Mouse (Mus musculus) heart, postnatal 14 days (tissue): Measurements from ENCODE around the gene Vmn1r200. TPM values are rescaled to one million over a fixed set of nuclear protein-coding genes. Genes with fewer than 3 reads are reported as not detected.
"Not testable (repeated sequence)": the region's sequence is repeated elsewhere in the genome, so short reads cannot be mapped to it uniquely, and the experiment has no call there.

ENCODE experiments used
- DNase-seq, 2 experiments: peaks; one replicate each; pipeline ENCODE4 v3.0.0; 2021 to 2022
- intact Hi-C: fragments of 180-260 bp; cut with DNase I; formaldehyde crosslinking; loops from one replicate; pipeline ENCODE4 v1.15.1; 2025
- long read RNA-seq, 2 experiments: library from polyadenylated mRNA; stranded (forward); transcript quantifications; one replicate each; pipeline ENCODE4 v2.0.0; 2021
- total RNA-seq, 2 experiments: library from RNA; stranded (reverse); gene quantifications; 2 replicates each; pipeline ENCODE4 v1.2.3; 2021

The Vmn1r200 gene
- total RNA-seq = not detected
- long read RNA-seq, experiment 1 = 0 reads
- long read RNA-seq, experiment 2 = 0 reads

DNA sequence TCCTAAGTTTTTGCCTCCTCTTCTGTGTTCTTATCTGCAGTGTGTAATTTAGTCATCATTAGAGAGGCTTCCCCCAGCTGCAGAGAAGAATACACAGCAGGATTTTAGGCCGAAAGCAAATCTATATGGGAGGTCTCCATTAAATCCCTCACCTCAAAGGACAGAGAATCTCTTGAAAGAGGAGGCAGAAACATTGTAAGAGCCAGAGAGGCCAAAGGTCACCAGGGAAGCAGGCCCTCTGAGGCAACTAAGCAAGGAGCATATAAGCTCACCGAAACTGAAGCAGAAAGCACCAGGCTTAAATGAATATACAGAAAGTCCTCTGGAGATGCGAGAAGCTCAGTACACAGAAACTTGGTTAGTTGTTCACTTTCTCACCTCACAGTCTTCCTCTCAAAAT, at the start of gene Vmn1r200:
Gene Vmn1r200, plus strand, starts transcription at position 301 of the 400 bp plus-strand sequence.
- intact Hi-C loops = no loop called here
- no peak for DNase-seq

DNA sequence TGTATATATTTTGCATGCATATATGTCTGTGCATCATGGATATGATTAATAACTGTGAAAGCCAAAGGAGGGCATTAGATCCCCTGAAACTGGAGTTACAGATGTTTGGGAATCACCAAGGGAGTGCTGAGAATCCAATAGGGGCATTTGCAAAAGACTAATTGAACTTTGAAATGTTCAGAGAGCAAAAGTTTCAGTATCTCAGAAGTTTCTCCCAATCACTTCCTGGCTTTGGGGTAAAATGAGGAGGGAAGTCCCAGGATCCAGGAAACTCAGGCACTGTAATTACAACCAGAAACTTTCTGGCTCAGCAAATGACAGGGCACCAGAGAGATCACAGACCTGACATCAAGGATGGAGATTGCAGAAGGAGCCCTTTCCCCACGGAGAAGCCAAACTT, 40.1 kb upstream of the Vmn1r200 start, which contains the start of gene Vmn1r198:
Gene Vmn1r198, plus strand, starts transcription at position 301 of the 400 bp plus-strand sequence.
- DNase-seq = no peak
- intact Hi-C loops = no loop called here

DNA sequence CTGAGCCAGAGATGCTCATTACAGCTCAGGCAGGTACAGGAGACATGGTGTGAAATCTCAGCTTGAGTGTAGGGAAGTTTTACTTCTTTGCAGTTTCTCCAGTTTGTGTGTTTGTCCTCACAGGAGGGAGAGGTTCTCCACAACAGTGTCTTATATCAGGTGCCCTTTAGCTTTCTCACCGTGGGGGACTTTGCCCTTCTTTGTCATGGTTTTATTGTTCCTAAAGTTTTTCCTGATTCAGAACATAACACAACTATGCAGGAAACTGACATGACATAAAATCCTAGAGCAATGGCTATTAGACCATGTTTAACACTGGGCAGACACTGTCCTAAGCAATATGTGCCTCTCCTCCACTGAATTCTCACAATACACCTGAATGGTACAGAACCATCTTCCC, 39.4 kb upstream of the Vmn1r200 start:
- intact Hi-C loops = no loop called here
- DNase-seq = no peak

GRCm38 (mm10) chr13:22379518-22379917, 10.7 kb upstream of the Vmn1r200 start, which contains the start of gene Vmn1r199:
Vmn1r199 (plus strand) TSS chr13:22379818.
- intact Hi-C loops = no loop called here
- DNase-seq = no peak

DNA sequence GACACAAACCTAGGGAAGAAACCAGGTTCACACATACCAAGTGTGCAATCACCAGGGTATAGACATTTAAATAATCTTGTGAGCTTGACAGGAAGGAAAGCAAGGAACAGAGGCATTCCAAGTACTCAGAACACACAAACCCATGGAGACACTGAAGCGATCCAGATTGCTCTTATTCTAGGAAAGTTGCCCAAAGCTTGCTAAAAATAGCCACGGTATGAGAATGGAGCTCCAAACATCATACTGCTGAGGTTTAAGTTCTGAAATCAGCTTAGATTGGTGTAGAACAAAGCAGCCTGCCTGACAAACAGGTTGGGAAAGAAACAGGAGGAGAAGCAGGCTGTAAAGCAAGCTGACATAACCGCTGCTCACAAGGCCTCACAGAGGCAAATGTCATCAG, 9.0 kb upstream of the Vmn1r200 start:
- DNase-seq = peak in 1 of 2 experiments; percentile 23
- intact Hi-C loops = not testable (repeated sequence)

DNA sequence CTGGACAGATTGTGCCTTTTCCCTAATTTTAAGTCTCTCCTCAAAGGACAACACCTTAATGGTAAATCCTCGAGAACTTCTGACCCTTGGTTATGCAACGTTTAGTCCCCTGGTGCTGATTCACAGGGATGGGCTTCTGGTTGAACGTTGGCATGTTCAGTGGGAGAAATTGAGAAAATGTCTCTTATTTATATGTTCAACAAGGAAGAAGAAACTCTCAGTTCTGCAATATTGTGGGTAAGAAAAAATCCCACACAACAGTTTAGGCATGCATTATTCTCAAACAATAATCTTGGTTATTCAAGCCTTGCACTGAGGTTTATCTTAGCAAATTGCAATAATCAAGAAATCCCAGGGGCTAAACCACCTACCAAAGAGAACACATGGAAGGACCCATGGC, 6.8 kb upstream of the Vmn1r200 start:
- intact Hi-C loops = no loop called here
- DNase-seq = no peak

- intact Hi-C loops = no loop called here
- DNase-seq = no peak
Measured at GRCm38 (mm10) chr13:22387050-22387449, 3.1 kb upstream of the Vmn1r200 start.

GRCm38 (mm10) chr13:22402978-22403377, 12.8 kb downstream of the Vmn1r200 start:
- intact Hi-C loops = no loop called here

More at GRCm38 (mm10) chr13:22402978-22403377, 12.8 kb downstream of the Vmn1r200 start:
- no peak for DNase-seq

Other genes with a start within 250 kb of the Vmn1r200 start
- gene Vmn1r191, start 206.4 kb upstream of the Vmn1r200 start, total RNA-seq = not detected
- not detected for gene Vmn1r192, start 199.2 kb upstream of the Vmn1r200 start, total RNA-seq
- not detected for gene Vmn1r193, start 167.2 kb upstream of the Vmn1r200 start, total RNA-seq
- gene Vmn1r194, start 146.2 kb upstream of the Vmn1r200 start, total RNA-seq = not detected
- gene Vmn1r195, start 119.9 kb upstream of the Vmn1r200 start, total RNA-seq = not detected
- not detected for gene Vmn1r196, start 100.5 kb upstream of the Vmn1r200 start, total RNA-seq
- gene Vmn1r197, start 65.8 kb upstream of the Vmn1r200 start, total RNA-seq = not detected
- gene Vmn1r198, start 40.0 kb upstream of the Vmn1r200 start, total RNA-seq = not detected
- gene Vmn1r199, start 10.6 kb upstream of the Vmn1r200 start, total RNA-seq = not detected
- gene Vmn1r201, start 81.5 kb downstream of the Vmn1r200 start, total RNA-seq = not detected
- under 1 TPM in 1 of 2 experiments, not detected in 1; 0.05 TPM for gene Vmn1r202, start 115.0 kb downstream of the Vmn1r200 start, total RNA-seq
- not detected for gene Vmn1r203, start 127.7 kb downstream of the Vmn1r200 start, total RNA-seq
- gene Vmn1r204, start 162.8 kb downstream of the Vmn1r200 start, total RNA-seq = not detected
- gene Vmn1r205, start 202.6 kb downstream of the Vmn1r200 start, total RNA-seq = not detected
- gene Vmn1r206, start 233.9 kb downstream of the Vmn1r200 start, total RNA-seq = not detected